Mouse (Mus musculus): ENCODE data around the gene Ugt1a6a.

Ugt1a6a gene

DNA sequence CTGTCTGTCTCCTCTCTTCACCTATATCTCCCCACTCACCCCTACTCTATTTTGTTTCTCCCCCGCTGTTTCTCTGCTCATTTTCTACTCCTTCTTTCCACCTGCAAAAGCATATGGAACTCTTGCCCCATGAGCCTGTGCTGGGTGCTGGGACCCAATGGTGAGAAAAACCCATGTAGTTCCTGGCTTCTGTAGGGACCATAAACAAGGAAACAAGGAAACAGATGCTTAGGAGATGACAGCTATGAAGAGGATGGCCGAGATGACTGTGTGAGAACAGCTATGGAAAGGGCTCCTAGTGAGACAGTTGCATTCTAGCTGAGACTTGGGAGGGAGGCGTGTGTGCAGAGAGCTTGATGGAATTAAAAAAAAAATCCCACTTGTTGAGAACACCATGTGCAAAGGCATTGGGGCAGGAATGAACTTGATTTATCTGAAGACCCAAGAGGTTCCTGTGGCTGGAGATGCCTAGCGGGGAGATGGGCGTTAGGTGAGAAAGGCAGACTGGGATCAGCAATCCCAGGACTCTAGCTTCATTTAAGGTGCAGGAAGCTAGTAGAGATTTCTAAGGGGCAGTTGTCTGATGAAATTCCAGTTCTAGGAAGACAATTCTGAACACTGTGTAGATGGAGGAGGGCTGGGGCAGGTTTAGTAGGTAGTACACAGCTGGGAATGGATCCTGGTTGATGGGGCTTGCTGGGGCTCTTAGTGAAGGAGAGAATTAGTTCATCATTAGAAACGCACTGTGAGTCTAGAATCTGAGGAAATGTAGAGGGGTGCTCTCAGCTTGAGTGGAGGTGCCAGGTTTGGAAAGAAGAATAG lies 96.6 kb downstream of the Ugt1a6a start:
- DNase-seq: no peak

GRCm38 (mm10) chr1:88231803-88232499 lies 97.3 kb downstream of the Ugt1a6a start:
- DNase-seq: no peak

- no peak for DNase-seq
Measured at GRCm38 (mm10) chr1:88232664-88233380, 98.2 kb downstream of the Ugt1a6a start.

GRCm38 (mm10) chr1:88233421-88234247 lies 99.0 kb downstream of the Ugt1a6a start:
- peak; percentile 13 for DNase-seq

GRCm38 (mm10) chr1:88234248-88234610 lies 99.6 kb downstream of the Ugt1a6a start:
- no peak for DNase-seq

DNA sequence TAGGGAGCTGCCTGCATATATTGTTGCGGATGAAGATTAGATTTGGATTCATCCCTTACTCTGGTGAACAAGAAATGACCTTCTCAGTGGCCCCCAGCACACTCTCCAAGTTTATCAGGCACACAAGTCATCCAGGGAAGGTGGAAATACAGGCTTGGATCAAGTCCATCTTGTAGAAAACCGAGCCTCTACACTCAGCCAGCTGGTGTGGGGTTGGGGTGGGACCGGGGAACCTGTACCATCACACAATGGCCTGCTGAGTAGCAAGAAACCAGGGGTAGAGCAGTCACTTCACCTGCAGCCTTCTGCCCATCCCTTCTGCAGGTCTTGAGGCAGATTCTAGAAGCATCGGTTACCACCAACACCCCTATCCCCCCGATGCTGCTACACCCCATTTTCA lies 100.0 kb downstream of the Ugt1a6a start:
- DNase-seq: no peak

DNA sequence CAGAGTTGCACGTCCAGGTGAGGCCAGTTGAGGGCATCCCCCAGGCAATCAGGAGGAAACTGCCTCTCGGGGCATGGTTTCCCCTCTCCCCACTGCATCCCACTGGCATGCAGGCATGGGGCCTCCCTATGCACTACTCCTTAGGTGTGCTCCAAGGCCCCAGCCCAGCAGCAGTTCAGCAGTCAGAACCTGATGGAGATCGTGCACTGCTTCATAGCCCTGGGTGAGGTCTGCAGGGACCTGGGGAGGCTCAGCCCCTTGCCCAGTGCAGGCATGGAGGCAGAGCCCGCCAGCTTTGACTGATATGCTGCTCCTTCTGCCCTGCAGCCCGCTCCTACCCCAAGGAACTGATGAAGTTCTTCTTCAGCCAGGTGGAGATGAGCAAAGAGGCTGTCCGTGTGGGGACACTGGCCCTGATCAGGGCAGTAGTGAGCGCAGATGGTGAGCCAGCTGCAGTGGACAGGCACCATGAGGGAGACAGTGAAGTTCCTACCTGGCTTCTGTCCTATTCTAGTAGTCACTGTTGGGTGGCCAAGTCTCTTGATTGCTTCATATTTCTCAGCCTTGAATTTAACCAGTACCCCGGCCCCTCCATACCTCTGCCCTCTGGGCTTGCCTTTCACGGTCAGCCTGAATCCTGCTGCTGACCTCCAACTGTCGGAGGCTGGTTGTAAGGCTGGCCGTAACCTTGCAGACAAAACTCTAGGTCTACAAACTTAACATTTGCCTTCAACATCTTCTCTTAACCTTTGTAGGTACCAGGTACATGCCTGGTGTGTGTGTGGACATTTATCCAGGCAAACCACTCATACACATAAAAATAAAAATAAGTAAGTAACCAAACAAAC lies 100.7 kb downstream of the Ugt1a6a start:
- no peak for DNase-seq

DNA sequence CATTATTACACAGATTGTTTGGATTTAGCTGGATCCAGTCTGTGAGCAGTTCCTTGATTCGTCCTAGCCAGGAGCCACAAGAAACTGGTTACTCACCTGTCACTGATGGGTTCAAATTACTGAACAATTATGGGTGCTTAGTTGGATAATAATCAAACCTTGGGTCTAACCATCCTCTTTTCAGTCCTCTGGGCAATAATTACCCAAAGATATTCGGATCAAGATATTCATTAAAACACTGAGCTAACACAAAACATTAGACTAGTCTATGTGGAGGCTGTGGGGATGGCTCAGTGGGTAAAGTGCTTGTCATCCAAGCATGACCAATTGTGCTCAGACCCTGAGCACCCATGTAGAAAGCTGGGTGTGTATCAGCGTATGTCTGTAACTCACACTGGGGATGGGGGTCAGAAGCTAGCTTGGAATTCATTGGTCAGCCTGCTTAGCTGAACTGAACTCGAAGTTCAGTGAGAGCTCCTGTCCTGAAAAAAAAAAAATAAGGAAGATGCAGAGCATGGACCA lies 101.3 kb downstream of the Ugt1a6a start:
- DNase-seq: no peak

GRCm38 (mm10) chr1:88237311-88237710 lies 102.7 kb downstream of the Ugt1a6a start:
- DNase-seq: no peak

DNA sequence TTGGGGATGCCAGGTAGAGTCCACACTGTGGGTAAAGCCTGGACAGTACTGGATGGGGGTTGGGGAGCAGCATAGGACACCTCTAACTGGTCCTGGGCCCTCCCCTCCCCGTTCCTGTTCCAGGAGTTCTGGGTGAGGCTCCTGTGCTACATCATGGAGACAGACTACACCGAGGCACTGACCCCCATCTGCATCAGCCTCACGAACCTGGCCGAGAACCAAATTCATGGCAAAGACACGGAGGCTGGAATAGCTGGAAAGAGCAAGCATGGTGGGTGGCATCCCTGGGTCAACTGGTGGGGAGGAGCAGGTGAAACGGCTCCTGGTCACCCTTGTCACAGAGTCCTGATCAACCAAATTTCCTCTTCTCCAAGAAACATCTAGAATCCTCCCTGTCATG lies 104.2 kb downstream of the Ugt1a6a start:
- DNase-seq: no peak

- no peak for DNase-seq
Measured at GRCm38 (mm10) chr1:88240072-88240471, 105.5 kb downstream of the Ugt1a6a start.

DNA sequence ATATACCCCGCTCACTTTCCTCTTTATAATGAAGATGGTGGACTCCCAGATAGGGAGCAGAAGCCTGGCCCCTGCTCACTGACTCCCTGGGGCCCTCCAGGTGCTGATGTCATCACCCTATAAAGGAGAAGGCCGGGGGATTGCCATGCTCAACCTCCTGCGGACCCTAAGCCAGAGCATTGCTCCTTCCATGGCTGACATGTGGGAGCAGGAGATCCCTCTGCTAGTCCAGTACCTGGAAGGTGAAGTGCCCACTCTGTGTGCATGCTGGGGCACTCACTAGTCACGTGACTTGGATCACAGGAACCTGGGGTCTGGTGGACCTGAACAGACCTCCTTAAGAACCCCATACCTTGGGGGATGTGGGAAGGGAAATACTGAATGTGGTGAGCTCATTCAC lies 106.0 kb downstream of the Ugt1a6a start:
- no peak for DNase-seq

GRCm38 (mm10) chr1:88243861-88244260 lies 109.3 kb downstream of the Ugt1a6a start:
- DNase-seq: no peak

- DNase-seq: no peak
Measured at GRCm38 (mm10) chr1:88245881-88246280, 111.3 kb downstream of the Ugt1a6a start.

DNA sequence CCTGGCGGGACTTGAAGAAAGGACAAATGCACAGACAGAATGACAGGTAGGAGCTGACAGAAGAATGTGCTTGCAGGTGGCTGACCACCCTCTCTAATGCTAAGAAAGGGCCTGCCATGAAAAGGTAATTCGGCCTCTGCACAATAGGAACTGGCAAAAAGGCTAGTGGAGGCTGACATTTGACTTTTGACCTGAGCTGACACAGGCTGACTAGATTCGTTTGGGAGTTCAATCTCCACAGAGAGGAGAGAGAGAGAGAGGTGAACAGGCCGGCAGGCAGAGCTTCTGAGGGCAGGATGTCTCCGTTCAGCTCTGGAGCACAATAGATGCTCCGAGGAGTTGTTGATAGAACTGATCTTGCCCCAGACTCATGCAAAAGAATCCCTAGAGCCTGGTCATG lies 111.8 kb downstream of the Ugt1a6a start:
- DNase-seq: no peak

DNA sequence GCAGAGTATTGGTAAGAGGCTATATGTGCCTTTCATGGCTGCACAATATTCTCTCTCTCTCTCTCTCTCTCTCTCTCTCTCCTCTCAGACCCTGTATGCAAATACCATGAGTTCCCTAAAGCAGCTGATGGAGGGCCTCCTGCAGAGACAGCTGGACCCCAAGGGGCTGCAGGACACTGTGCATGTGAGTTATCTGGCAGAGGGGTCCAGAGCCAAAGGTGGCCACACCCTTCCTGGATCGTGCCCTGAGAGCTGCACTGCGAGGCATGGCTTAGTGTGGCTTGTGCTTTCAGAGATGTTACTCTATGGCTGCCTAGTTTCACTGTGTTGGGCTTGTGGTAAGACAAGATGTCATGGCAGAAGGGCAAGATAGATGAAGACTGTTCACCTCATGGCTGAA lies 113.1 kb downstream of the Ugt1a6a start:
- no peak for DNase-seq

GRCm38 (mm10) chr1:88248658-88249057 lies 114.0 kb downstream of the Ugt1a6a start:
- no peak for DNase-seq

- DNase-seq: no peak
Measured at GRCm38 (mm10) chr1:88249596-88249995, 115.0 kb downstream of the Ugt1a6a start.

DNA sequence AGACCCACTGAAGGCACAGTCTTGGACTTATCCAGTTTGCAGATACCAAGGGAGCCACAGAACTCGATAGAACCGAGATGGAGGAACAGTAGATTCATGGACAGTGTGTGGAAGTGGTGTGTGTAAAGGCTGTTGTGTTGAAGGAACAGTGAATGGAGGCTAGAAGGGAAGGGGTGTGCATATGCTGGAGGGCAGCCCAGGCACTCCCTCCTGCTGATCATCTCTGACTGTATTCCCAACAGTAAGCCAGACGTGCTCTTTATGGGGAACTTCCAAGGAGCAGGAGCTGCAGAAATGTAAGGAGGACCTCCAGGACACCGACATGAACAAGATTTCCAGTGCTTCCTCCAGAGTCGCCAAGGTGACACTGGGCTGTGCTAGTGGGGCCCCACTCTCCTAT lies 115.4 kb downstream of the Ugt1a6a start:
- no peak for DNase-seq

DNA sequence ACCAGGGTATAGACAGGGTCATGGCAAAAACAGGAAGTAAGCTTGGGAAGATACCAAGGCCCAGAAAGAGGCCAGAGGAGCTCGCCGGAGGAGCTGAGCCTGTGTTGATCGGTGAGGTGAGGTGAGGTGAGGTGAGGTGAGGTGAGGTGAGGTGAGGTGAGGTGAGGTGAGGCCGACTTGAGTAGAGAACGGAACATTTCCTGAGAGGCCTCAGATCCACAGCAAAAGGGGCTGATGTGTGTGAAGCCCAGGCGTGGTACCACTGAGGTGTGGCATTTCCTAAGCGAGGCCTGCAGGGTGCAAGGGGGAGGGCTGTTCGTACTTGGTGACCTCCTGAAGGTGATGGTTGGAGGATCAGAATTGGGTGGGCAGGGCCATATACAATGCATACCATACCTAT lies 118.5 kb downstream of the Ugt1a6a start:
- DNase-seq: no peak

DNA sequence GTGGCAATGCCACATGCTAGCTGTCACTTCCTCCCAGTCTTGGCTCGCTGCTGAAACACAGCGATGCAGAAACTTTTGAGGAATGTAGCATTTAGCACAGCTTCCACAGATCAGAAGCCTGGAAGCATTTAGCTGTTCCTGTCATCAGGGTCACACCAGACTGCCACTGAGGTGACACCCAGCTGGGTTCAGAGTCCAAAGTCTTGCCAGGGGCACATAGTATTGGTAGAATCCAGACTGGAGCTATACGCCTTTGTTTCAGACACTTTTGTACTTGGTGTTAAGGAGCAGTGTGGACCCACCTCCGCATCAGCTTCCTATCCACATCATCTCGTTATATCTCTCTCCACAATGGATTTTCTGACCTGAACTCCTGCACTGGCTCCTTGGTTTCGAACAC lies 118.9 kb downstream of the Ugt1a6a start:
- no peak for DNase-seq
